Mouse (Mus musculus): ENCODE results near the gene Rbm42. TPM values are rescaled to one million over a fixed set of nuclear protein-coding genes. Genes with fewer than 3 reads are reported as not detected.

The Rbm42 gene
- total RNA-seq (2021): 10 to 100 TPM; 68.0 to 72.2 TPM

DNA sequence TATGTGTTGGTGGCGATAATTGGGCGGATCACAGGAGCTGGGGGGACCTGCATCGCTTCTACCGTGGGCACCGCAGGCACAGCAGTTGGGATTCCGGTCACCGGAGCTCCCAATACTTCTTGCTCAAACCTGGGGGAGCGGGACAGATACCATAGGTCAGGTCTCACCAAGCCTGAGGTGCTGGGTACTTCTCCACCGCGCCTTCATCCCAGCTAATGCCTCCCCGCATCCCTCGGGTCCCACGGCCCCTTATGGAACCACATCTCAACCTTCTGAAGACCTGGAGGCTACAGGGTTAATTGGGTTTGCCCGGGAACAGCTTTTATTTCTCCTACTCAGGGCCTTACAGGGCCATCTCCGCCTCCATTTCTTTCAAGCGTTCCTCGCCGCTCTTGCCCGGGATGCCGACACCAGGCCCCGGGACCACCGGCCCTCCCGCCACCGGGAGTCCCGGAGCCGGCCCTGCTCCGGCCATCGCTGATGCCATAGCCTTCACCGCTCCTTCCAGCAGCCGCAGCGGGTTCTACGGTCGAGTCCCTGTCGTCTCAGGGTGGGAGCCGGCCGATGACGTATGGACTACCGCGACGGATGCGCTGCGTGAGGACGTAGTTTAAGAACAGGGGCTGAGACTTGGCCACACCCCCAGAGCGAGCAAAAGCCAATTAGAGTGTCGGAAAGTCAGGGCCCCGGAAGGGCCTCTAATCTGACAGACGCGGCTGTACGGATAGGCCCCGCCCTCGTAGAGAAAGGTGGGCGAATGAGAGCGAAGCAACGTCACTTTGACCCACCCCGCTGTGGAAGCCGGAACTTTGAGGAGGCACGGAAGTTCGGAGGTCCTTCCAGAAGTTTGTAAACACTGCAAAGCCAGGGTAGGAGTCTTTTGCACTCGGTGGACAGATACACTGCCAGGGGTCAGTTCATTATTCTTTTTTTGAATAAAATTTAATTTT lies at the start of gene Rbm42:
TSS of gene Rbm42 (minus strand) at position 727 of the 950 bp plus-strand sequence.
- DNase-seq (ENCODE audit: extremely low spot score in 1 of 2, low spot score in 2 of 2): peak; percentile 99
- intact Hi-C loops (cut with DNase I): no loop called here

- intact Hi-C loops (cut with DNase I): no loop called here
- DNase-seq (ENCODE audit: extremely low spot score in 1 of 2, low spot score in 2 of 2): no peak
Observed at GRCm38 (mm10) chr7:30698589-30698988, 48.5 kb upstream of the Rbm42 start, which contains the start of gene 2200002J24Rik. TSS of gene 2200002J24Rik (plus strand) at chr7:30698926.

- intact Hi-C loops (cut with DNase I): no loop called here
- DNase-seq (ENCODE audit: extremely low spot score in 1 of 2, low spot score in 2 of 2): no peak
Observed at GRCm38 (mm10) chr7:30698101-30698500, 48.0 kb upstream of the Rbm42 start.

GRCm38 (mm10) chr7:30688325-30688724 lies 38.2 kb upstream of the Rbm42 start:
- no peak for DNase-seq (ENCODE audit: extremely low spot score in 1 of 2, low spot score in 2 of 2)
- intact Hi-C loops (cut with DNase I): no loop called here

GRCm38 (mm10) chr7:30683425-30683824 lies 33.3 kb upstream of the Rbm42 start:
- intact Hi-C loops (cut with DNase I): no loop called here
- DNase-seq (ENCODE audit: extremely low spot score in 1 of 2, low spot score in 2 of 2): no peak

GRCm38 (mm10) chr7:30681897-30682296 lies 31.8 kb upstream of the Rbm42 start:
- intact Hi-C loops (cut with DNase I): no loop called here

DNA sequence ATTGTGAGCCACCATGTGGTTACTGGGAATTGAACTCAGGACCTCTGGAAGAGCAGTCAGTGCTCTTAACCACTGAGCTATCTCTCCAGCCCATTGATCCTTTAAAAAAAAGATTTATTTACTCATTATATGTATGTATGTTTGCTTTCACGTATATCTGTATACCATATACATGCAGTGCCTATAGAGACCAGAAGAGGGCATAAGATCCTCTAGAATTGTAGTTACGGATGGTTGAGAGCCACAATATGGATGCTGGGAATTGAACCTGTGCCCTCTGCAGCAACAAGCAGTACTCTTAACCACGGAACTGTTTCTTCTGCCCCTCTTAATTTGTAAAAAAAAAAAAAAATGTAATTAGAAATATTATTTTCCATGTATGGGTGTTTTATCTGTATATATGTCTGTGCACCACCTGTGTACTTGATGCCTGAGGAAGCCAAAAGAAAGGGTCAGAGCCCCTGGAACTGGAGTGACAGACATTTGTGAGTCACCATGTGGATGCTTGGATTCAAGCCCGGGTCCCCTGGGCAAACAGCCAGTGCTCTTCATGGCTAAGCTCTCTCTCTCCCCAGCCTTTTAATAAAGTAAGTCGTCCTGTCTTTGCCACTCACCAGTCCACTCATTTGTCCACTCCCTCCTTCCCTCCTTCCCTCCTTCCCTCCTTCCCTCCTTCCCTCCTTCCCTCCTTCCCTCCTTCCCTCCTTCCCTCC lies 28.3 kb upstream of the Rbm42 start:
- DNase-seq (ENCODE audit: extremely low spot score in 1 of 2, low spot score in 2 of 2): no peak
- intact Hi-C loops (cut with DNase I): loop anchor here (10.0 kb wide), 1 partner anchor 186 kb away; the partner anchor contains the start of gene Ffar1

More at GRCm38 (mm10) chr7:30681897-30682296, 31.8 kb upstream of the Rbm42 start:
- no peak for DNase-seq (ENCODE audit: extremely low spot score in 1 of 2, low spot score in 2 of 2)

DNA sequence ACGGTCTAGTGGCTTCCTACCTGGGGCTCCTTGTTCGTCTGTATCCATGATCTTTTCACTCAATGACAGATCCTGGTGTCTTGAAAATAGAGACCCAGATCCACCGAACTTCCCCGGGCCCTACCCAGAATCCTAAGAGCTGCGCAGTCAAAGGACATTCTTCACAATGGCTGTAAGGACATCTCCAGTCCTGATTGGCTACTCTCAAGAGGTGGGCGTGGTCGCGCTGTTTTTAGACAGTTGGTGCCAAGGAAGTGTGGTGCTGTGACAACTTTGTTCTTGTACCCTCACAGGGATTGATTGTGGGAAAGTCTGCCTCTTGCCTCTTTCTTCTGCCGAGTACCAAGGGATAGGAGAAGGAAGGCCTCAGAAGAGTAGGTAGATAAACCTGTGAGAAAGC lies 21.4 kb upstream of the Rbm42 start, which contains the start of gene Pmis2:
TSS of gene Pmis2 (minus strand) at position 126 of the 400 bp plus-strand sequence.
- intact Hi-C loops (cut with DNase I): loop anchor here (10.0 kb wide), 1 partner anchor 193 kb away; the partner anchor contains the start of gene Ffar1
- no peak for DNase-seq (ENCODE audit: extremely low spot score in 1 of 2, low spot score in 2 of 2)

GRCm38 (mm10) chr7:30669229-30669628 lies 19.1 kb upstream of the Rbm42 start:
- intact Hi-C loops (cut with DNase I): no loop called here
- DNase-seq (ENCODE audit: extremely low spot score in 1 of 2, low spot score in 2 of 2): no peak

- intact Hi-C loops (cut with DNase I): no loop called here
- no peak for DNase-seq (ENCODE audit: extremely low spot score in 1 of 2, low spot score in 2 of 2)
Observed at GRCm38 (mm10) chr7:30665321-30665720, 15.2 kb upstream of the Rbm42 start.

DNA sequence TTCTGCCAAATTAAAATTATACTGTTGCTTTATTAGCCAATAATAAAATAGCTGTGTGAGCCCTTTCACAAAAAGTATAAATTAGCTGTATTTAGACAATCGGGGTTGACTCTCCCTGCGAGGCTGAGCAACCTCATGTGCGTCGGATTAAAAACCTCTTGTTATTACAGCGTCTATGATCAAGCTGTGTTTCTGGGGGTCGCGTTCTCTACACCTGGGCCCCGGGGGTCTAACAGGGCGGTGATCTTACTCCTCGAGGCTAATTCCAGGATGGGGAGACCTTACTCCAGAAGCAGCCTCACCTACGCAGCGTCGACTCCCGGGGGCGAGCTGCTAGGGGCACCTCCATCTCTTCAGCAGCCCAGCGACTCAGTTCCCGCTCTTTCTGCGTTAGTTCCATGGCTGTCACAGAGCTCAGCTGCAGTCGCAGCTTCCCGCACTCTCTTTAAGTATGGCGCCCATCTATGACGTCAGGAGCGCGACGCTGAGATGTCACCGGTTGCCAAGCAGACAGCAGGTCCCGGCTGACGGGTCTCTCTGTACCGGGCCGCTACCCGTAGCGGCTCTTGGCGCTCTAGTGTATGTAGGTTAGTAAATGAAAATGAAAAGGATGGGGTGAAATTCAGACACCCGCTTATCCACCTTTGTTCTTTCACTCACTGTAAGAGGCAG lies 14.5 kb upstream of the Rbm42 start, which contains the start of gene Haus5:
TSS of gene Haus5 (minus strand) at position 466 of the 672 bp plus-strand sequence.
- peak; percentile 92 to 93 for DNase-seq (ENCODE audit: extremely low spot score in 1 of 2, low spot score in 2 of 2)
- intact Hi-C loops (cut with DNase I): loop anchor here (5.0 kb wide), 1 partner anchor 63 kb away; the partner anchor contains the start of gene Tmem147

DNA sequence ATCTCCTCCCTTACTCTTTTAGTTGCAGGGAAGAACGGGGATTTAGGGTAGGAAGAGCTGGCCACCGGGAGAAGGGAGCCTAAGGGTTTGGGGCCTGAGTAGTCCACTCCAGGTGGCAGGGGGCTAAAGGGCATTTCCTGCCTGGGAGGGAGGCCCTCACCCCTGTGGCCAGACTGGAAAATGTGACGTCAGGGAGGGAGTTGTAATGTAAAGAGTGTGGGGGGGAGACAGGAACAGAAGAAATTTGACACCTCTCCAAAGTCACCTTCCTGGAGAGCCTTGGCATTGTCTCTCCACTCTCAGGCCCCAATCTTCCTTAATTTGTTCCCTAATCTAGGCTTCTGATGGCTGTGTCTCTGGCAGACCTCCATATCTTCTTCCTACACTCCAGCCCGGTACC lies 11.0 kb downstream of the Rbm42 start:
- intact Hi-C loops (cut with DNase I): no loop called here
- DNase-seq (ENCODE audit: extremely low spot score in 1 of 2, low spot score in 2 of 2): no peak

DNA sequence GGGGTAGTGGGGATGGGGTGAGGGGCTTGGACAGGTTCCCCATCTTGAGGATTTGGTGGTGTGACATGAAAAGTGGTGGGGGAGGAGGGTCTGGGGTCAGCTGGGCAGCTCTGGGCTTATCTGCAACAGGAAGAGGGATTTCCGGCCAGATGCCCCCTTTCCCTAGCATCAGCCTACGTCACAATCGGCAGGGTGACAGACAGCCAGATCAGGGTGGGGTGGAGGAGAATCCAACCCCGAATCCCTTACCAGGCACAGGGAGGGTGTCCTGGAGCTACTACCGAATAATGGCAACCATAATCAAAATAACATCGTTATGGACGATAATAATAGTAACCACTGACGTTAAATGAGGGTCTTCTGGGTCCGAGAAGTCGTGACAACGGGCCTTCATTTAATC lies 13.7 kb downstream of the Rbm42 start:
- DNase-seq (ENCODE audit: extremely low spot score in 1 of 2, low spot score in 2 of 2): no peak
- intact Hi-C loops (cut with DNase I): no loop called here

GRCm38 (mm10) chr7:30635752-30636151 lies 14.4 kb downstream of the Rbm42 start, which contains the start of gene Etv2:
TSS of gene Etv2 (minus strand) at chr7:30635852.
- intact Hi-C loops (cut with DNase I): no loop called here
- DNase-seq (ENCODE audit: extremely low spot score in 1 of 2, low spot score in 2 of 2): no peak

- intact Hi-C loops (cut with DNase I): no loop called here
- DNase-seq (ENCODE audit: extremely low spot score in 1 of 2, low spot score in 2 of 2): peak in 1 of 2 experiments; percentile 78
Observed at GRCm38 (mm10) chr7:30634621-30635020, 15.5 kb downstream of the Rbm42 start.

- no peak for DNase-seq (ENCODE audit: extremely low spot score in 1 of 2, low spot score in 2 of 2)
- intact Hi-C loops (cut with DNase I): no loop called here
Observed at GRCm38 (mm10) chr7:30633762-30634412, 16.2 kb downstream of the Rbm42 start.

DNA sequence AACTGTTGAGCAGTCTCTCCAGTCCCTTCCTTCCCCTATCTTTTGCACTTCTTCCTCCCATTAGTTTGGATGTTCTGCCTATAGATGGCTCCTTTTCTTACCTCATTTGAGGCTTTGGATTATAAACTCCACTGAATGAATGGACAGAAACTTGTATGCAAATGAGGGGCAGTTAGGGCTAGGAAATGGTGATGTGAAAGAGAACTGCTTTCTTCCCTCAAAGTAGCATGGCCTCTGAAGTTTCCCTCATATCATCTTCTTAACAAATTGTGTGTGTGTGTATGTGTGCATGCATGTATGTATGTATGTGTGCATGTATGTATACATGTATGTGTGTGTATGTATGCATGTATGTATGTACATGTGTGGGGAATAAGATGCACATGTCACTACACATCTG lies 21.1 kb downstream of the Rbm42 start:
- intact Hi-C loops (cut with DNase I): no loop called here
- no peak for DNase-seq (ENCODE audit: extremely low spot score in 1 of 2, low spot score in 2 of 2)

GRCm38 (mm10) chr7:30626647-30627046 lies 23.5 kb downstream of the Rbm42 start:
- intact Hi-C loops (cut with DNase I): no loop called here

More at GRCm38 (mm10) chr7:30626647-30627046, 23.5 kb downstream of the Rbm42 start:
- no peak for DNase-seq (ENCODE audit: extremely low spot score in 1 of 2, low spot score in 2 of 2)

Data from left cerebral cortex, postnatal 10 days (tissue).